Mouse (Mus musculus): ENCODE data around the gene Dnmt3l.

- TF ChIP-seq CTCF (IDR thresholded peaks at IDR 0.05; ENCODE audit: low read depth): no peak
- no peak for TF ChIP-seq EP300 (IDR thresholded peaks at IDR 0.05; ENCODE audit: low read depth)
Observed at GRCm38 (mm10) chr10:78019291-78019690, 22.5 kb upstream of the Dnmt3l start.
